In genomic region chr8:83089336-83089986, GRCm38 (mm10) we compare ENCODE assay signal across 8 mouse cellular contexts.
DNase-seq lines count a peak whose midpoint lies in the region; ATAC-seq and TF ChIP-seq lines count a peak whose summit lies in the region.

No protein-coding gene starts in this region.

- no peaks in the 10 kb centered on the region for H3K9me3 ChIP-seq in heart, postnatal 0 days (replicated peaks; ENCODE audit: control insufficient read depth, low read length)
- no peaks in the 10 kb centered on the region for H3K9me3 ChIP-seq in lung, postnatal 0 days (ENCODE audit: low read length)

- TF ChIP-seq CTCF in heart, postnatal 0 days (IDR thresholded peaks at IDR 0.05; ENCODE audit: low read depth), result peak; percentile 83
- peak; percentile 94 for TF ChIP-seq CTCF in lung, postnatal 0 days (IDR thresholded peaks at IDR 0.05)

- H3K4me2 ChIP-seq in heart, postnatal 0 days (ENCODE audit: low read depth, low read length), result no peak overlapping the region
- H3K4me2 ChIP-seq in lung, postnatal 0 days (replicated peaks; ENCODE audit: low read depth, low read length), result no peak overlapping the region

- no peak for ATAC-seq in heart, postnatal 0 days (ENCODE audit: insufficient read depth, low read depth)
- ATAC-seq in lung, postnatal 0 days, result peak; percentile 56

- no peak overlapping the region for H3K4me3 ChIP-seq in heart, postnatal 0 days (ENCODE audit: low read depth, low read length)
- no peak overlapping the region for H3K4me3 ChIP-seq in lung, postnatal 0 days (ENCODE audit: low read depth, low read length)

- H3K27me3 ChIP-seq in heart, postnatal 0 days (ENCODE audit: control insufficient read depth, insufficient read depth, low read length), result no peaks in the 10 kb centered on the region
- no peaks in the 10 kb centered on the region for H3K27me3 ChIP-seq in lung, postnatal 0 days (replicated peaks; ENCODE audit: insufficient read depth, low read length)

- WGBS in heart, postnatal 0 days, result 23% methylated on average over 10 of the region's 10 CpGs
- WGBS in lung, postnatal 0 days, result 26% methylated on average over 10 of the region's 10 CpGs

- no peak overlapping the region for H3K27ac ChIP-seq in heart, postnatal 0 days (ENCODE audit: low read depth)
- no peak overlapping the region for H3K27ac ChIP-seq in lung, postnatal 0 days (ENCODE audit: low read length)

- no peak overlapping the region for H3K9ac ChIP-seq in heart, postnatal 0 days (replicated peaks; ENCODE audit: low read depth, low read length)
- no peak overlapping the region for H3K9ac ChIP-seq in lung, postnatal 0 days (replicated peaks; ENCODE audit: low read depth)

- H3K4me1 ChIP-seq in heart, postnatal 0 days (ENCODE audit: control insufficient read depth, insufficient read depth), result no peaks in the 10 kb centered on the region
- no peaks in the 10 kb centered on the region for H3K4me1 ChIP-seq in lung, postnatal 0 days (ENCODE audit: insufficient read depth, low read depth, low read length)

- H3K36me3 ChIP-seq in heart, postnatal 0 days (replicated peaks; ENCODE audit: control insufficient read depth, insufficient read depth, low read length), result no peaks in the 10 kb centered on the region
- H3K36me3 ChIP-seq in lung, postnatal 0 days (ENCODE audit: insufficient read depth, low read length), result no peaks in the 10 kb centered on the region

- peak; percentile 76 for DNase-seq in A20 (ENCODE audit: low read depth, low spot score)
- peak; percentile 83 for DNase-seq in adrenal gland, adult 8-10 months
- DNase-seq in embryo, embryonic 11.5 days (ENCODE audit: low read depth, low spot score), result peak; percentile 72
- peak; percentile 83 for DNase-seq in heart, postnatal 0 days (ENCODE audit: low spot score)
- peak; percentile 82 to 97 for DNase-seq in layer of hippocampus, adult 18-20 months (ENCODE audit: low spot score in 2 of 2)
- peak; percentile 90 for DNase-seq in lung, postnatal 0 days (ENCODE audit: low spot score)
- peak; percentile 73 for DNase-seq in ovary, postnatal 10 days (ENCODE audit: low spot score)
- peak; percentile 70 for DNase-seq in thymus, postnatal 14 days

- no peak for TF ChIP-seq EP300 in heart, postnatal 0 days (IDR thresholded peaks at IDR 0.05; ENCODE audit: low read depth)
- no peak for TF ChIP-seq EP300 in lung, postnatal 0 days (IDR thresholded peaks at IDR 0.05)
